Mouse (Mus musculus): ENCODE results near the gene Zfpl1. TPM values are rescaled to one million over a fixed set of nuclear protein-coding genes. Genes with fewer than 3 reads are reported as not detected.
"Not testable (repeated sequence)": the region's sequence is repeated elsewhere in the genome, so short reads cannot be mapped to it uniquely, and the experiment has no call there.

Zfpl1 gene
- polyA plus RNA-seq (2015; fragmentation: Nextera tagmentation; extraction: Ambion mirVana): 74.0 and 78.4 TPM in 2 replicates

DNA sequence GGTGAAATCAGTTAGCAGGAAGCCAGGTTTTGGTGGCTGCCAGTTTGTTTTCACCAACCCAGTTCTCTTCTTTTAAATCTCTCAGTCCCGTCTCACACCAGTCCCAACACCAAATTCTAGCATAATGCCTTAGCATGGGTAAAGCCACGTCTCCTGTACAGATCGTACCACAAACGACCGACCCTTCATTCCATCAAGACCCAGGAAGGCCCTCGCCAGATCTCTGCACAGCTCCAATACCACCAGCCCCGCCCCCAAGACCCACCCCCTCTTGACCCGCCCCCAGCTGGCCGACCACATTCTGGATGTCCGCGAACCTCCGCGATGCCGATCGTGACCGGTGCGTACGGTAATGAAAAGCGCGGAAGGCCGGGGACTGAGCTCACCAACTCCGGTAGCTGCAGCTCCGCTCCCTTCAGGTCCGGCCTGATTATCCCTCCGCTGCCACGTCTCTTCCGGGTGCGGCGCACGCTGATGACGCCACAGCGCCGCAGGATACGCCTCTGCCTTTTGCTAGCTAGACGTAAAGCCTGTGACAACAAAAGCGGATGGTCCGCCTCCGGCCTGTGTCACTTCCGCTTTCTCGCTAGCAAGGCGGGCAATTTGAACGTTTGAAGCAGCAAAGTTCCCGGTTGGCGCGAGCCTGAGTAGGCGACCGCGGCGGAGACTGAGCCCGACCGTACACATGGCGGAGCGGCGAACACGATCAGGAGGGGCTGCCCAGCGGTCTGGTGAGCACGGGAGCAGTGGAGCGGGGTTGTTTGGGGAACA lies at the start of gene Zfpl1, which contains the start of gene Cdca5:
TSS of gene Zfpl1 (minus strand) at position 479 of the 771 bp plus-strand sequence.
TSS of gene Cdca5 (plus strand) at position 506 of the 771 bp plus-strand sequence.
- Histone ChIP-seq H3K4me2 (peak within 1 kb of the TSS; percentile 83), H3K27ac (peak within 1 kb of the TSS; percentile 58), H3K4me3 (peak within 1 kb of the TSS; percentile 62), H3K9me3 (no peaks in the 10 kb centered on the region), H3K4me1 (peaks cover 22% of the 10 kb centered on the region), H3K36me3 (peaks cover 63% of the 10 kb centered on the region), H3K9ac (peak within 1 kb of the TSS; percentile 64), H3K27me3 (no peaks in the 10 kb centered on the region)
- WGBS: under 1% methylated on average over 58 of the region's 58 CpGs
- ATAC-seq (ENCODE audit: borderline replicate concordance, extremely low read depth, low FRiP score, low TSS enrichment): peak; percentile 91

DNA sequence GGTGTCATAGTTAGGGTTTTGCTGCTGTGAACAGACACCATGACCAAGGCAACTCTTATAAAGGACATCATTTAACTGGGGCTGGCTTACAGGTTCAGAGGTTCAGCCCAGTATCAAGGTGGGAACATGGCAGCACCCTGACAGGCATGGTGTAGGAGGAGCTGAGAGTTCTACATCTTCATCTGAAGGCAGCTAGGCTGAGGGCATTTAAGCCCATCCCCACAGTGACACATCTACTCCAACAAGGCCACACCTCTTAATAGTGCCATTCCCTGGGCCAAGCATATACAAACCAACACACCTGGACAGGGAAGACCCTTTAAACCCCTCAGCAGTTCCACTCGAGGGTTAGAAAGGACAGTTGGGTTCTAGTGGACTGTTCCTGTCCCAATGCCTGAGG lies 48.4 kb upstream of the Zfpl1 start:
- not testable (repeated sequence) for H3K9me3 ChIP-seq; H3K4me1 ChIP-seq; H3K27ac ChIP-seq; H3K4me3 ChIP-seq; H3K9ac ChIP-seq; ATAC-seq (ENCODE audit: borderline replicate concordance, extremely low read depth, low FRiP score, low TSS enrichment); H3K27me3 ChIP-seq; H3K4me2 ChIP-seq
- WGBS: 14% methylated on average over 1 of the region's 1 CpGs
- peaks cover 28% of the 10 kb centered on the region for H3K36me3 ChIP-seq

DNA sequence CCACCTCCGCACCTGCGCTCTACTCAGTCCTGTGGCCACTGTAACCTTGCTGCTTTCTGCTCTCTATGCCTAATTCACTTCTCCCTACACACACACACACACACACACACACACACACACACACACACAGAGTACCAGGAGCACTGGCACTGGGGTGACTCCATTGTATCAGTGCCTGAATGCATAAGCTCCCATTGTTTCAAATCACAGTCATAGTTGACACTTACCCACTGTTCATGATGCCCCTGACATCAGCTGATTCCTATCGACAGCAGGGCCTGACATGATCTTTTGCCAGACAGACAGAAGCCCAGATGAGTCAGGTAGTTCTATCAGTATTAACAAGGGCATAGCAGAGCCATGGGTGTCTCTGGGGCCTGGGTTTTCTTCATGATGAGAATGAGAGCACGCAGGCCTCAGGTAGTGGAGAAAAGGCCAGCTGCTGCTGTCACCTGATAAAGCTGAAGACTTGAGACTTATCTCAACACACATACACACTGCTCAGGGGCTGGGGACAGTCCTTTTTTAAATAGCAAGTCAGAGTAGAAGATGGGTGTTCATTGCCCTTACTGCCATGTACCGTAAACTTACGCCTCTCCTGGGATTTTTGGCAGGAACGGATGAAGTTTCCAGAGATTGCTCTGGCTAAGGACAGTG lies 47.5 kb upstream of the Zfpl1 start:
- Histone ChIP-seq H3K4me1 (no peaks in the 10 kb centered on the region; the same call in 1 of the 2 replicates), H3K4me2 (no peak overlapping the region), H3K27me3 (no peaks in the 10 kb centered on the region), H3K27ac (no peak overlapping the region), H3K9ac (no peak overlapping the region), H3K36me3 (peaks cover 25% of the 10 kb centered on the region), H3K4me3 (no peak overlapping the region), H3K9me3 (no peaks in the 10 kb centered on the region)
- ATAC-seq (ENCODE audit: borderline replicate concordance, extremely low read depth, low FRiP score, low TSS enrichment): no peak
- WGBS: 81% methylated on average over 7 of the region's 7 CpGs

DNA sequence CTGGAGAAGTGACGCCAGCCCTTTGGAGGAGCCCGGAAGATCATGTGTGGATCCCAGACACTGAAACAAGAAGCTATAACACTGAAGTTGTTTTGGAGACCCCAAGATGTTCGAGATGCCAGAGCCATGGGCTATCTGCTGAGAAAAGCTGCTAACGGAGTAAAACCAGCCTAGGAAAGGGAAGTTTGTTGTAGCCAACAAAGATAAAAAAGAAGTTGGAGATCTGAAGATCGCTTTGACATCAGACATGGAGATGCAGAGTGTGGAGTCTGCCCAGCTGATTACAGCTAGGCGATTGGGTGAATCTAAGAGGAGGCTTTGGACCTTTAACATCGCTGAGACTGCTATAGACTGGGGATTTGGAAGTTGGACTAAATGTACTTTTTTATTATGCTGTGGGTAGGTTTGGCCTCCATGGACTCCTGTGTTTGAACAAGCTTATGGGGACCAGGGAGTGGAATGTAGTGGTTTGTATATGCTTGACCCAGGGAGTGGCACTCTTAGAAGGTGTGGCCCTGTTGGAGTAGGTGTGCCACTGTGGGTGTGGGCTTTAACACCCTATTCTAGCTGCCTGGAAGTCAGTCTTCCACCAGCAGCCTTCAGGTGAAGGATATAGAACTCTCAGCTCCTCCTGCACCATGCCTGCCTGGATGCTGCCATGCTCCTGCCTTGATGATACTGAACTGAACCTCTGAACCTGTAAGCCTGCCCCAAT lies 45.8 kb upstream of the Zfpl1 start:
- not testable (repeated sequence) for H3K9me3 ChIP-seq; H3K4me3 ChIP-seq; H3K4me1 ChIP-seq; ATAC-seq (ENCODE audit: borderline replicate concordance, extremely low read depth, low FRiP score, low TSS enrichment); H3K27ac ChIP-seq; H3K9ac ChIP-seq; H3K4me2 ChIP-seq; H3K27me3 ChIP-seq
- WGBS: 75% methylated on average over 7 of the region's 7 CpGs
- H3K36me3 ChIP-seq: peaks cover 11% of the 10 kb centered on the region; the same call in 1 of the 2 replicates

DNA sequence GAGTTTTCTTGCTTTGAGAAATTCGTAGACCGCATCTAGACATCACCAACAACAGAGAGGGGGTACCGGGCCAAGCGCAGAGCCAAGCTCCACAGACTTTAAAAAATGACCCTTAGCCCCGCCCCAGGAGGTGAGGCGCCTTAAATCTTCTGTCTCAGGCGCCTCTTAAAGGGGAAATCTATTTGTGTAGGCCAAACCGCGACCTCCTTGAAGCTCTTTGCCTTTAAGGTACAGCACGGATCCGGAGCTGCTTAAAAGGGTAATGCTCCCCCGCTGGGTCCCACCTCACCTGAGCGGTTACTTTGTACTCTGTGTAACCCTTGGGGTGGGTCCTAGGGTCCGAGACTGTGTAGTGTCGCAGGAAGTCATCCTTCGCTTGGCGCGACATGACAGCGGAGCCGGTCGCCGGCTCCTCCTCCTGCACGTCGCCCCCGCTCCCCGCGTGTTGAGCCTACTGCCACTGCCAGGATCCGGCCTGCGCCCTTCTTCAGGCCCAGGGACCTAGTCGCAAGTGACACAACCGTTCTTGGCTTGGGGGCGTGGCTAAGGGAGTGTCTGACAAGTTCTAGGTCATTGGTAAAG lies 43.1 kb upstream of the Zfpl1 start, which contains the start of gene Snx15:
TSS of gene Snx15 (minus strand) at position 545 of the 582 bp plus-strand sequence.
- H3K27ac ChIP-seq: peak within 1 kb of the TSS; percentile 89
- peak; percentile 94 for ATAC-seq (ENCODE audit: borderline replicate concordance, extremely low read depth, low FRiP score, low TSS enrichment)
- peak within 1 kb of the TSS; percentile 59 for H3K4me2 ChIP-seq
- under 1% methylated on average over 32 of the region's 32 CpGs for WGBS
- H3K4me1 ChIP-seq: peaks cover 5% of the 10 kb centered on the region; the same call in 1 of the 2 replicates
- no peaks in the 10 kb centered on the region for H3K36me3 ChIP-seq
- no peaks in the 10 kb centered on the region for H3K27me3 ChIP-seq
- H3K4me3 ChIP-seq: peak within 1 kb of the TSS; percentile 51
- peak within 1 kb of the TSS; percentile 65 for H3K9ac ChIP-seq
- no peaks in the 10 kb centered on the region for H3K9me3 ChIP-seq

DNA sequence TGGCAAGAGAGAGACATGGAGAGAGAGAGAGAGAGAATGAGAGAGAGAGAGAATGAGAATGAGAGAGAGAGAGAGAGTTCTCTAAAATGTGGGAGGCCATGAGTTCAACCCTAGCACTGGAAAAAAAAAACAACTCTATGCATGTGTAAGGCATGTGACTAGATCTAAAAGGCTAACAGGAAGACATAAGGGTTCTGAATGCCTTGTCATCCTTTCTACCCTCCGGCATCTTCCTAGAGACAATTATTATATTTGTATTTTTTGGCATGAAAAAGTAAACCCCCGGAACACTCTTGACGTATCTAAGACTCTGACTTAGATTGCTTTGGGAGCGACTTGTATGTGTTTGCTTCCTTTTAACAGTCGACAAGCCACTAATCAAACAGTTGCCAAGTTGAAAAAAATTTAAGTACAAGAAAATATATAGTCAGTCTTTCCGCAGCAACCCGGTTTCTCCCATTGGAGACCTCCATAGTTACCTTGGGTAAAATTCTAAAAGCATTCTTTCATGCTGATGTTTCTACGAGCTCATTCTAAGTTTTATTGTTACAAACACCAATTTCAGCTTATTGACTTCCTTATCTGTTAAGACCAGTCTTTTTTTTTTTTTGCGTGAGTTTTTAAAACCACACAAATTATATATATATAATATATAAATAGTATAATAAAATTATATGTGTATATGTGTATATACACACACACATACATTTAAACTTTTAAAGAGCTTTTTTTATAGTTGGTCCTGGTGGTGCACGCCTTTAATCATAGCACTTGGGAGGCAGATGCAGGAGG lies 42.2 kb upstream of the Zfpl1 start:
- WGBS: 66% methylated on average over 10 of the region's 10 CpGs
- no peaks in the 10 kb centered on the region for H3K36me3 ChIP-seq
- H3K4me3 ChIP-seq: peak overlapping the region; percentile 51
- no peaks in the 10 kb centered on the region for H3K9me3 ChIP-seq
- peak overlapping the region; percentile 89; the same call in 1 of the 2 replicates for H3K27ac ChIP-seq
- ATAC-seq (ENCODE audit: borderline replicate concordance, extremely low read depth, low FRiP score, low TSS enrichment): no peak
- H3K4me2 ChIP-seq: peak overlapping the region; percentile 59
- no peaks in the 10 kb centered on the region for H3K27me3 ChIP-seq
- H3K4me1 ChIP-seq: peaks cover 5% of the 10 kb centered on the region; the same call in 1 of the 2 replicates
- H3K9ac ChIP-seq: peak overlapping the region; percentile 65; the same call in 1 of the 2 replicates

DNA sequence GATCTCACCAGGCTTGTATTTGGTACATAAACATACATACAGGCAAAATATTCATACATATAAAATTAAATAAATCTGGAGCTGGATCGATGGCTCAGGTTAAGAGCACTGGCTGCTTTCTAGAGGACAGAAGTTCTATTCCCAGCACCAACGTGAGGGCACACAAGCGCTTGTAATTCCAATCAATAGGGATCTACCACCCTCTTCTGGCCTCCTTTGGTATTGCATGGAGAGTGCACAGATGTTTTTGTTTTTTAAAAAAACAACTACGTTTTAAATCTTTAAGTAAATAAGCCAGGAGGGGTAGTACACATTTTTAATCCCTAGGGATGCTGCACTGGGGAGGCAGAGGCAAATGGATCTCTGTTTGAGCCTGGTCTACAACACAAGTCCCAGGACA lies 41.5 kb upstream of the Zfpl1 start:
- no peak overlapping the region for H3K4me3 ChIP-seq
- no peaks in the 10 kb centered on the region for H3K27me3 ChIP-seq
- H3K27ac ChIP-seq: no peak overlapping the region
- no peaks in the 10 kb centered on the region for H3K9me3 ChIP-seq
- no peaks in the 10 kb centered on the region for H3K36me3 ChIP-seq
- H3K4me2 ChIP-seq: no peak overlapping the region
- WGBS: 25% methylated on average over 4 of the region's 4 CpGs
- no peak for ATAC-seq (ENCODE audit: borderline replicate concordance, extremely low read depth, low FRiP score, low TSS enrichment)
- no peak overlapping the region for H3K9ac ChIP-seq
- H3K4me1 ChIP-seq: peaks cover 5% of the 10 kb centered on the region; the same call in 1 of the 2 replicates

DNA sequence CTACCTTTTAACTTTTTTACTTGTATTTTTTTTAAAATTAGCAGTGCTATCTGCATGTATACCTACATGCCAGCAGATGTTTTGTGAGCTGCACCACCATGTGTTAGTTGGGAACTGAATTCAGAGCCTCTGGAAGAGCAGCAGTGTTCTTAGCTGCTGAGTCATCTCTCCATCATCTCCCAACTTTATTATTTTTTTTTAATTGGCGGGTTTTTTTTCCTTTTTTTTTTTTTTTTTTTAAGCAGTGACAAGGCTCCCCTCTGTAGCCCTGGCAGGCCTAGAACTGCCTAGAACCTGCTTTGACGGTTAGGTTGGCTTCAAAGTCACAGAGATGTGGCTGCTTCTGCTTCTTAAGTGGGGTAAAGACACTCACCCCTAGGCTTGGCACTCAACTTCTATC lies 40.1 kb upstream of the Zfpl1 start:
- Histone ChIP-seq H3K36me3 (no peaks in the 10 kb centered on the region), H3K27ac (no peak overlapping the region), H3K27me3 (no peaks in the 10 kb centered on the region), H3K9ac (no peak overlapping the region), H3K4me3 (no peak overlapping the region), H3K9me3 (no peaks in the 10 kb centered on the region), H3K4me2 (no peak overlapping the region), H3K4me1 (peaks cover 5% of the 10 kb centered on the region; the same call in 1 of the 2 replicates)
- ATAC-seq (ENCODE audit: borderline replicate concordance, extremely low read depth, low FRiP score, low TSS enrichment): no peak
- WGBS: 64% methylated on average over 2 of the region's 2 CpGs

DNA sequence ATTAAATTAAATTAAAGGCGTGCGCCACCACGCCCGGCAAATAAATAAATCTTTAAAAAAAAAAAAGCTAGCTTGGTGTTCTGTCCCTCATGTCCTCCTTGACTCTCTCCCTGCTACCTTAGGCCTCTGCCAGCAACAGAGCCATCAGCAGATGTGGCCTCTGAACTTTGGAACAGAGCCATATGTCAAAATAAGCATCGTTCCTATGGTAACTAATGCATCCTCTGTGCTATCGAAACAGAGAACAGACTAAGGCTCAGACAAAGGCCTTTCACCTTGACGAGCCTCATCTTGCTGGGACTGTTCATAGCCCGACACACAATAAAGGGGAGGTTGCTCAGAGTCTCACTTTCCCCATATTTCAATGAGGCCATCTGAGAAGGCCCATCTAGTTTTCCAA lies 38.6 kb upstream of the Zfpl1 start:
- Histone ChIP-seq H3K9ac (no peak overlapping the region), H3K27ac (no peak overlapping the region), H3K27me3 (no peaks in the 10 kb centered on the region), H3K4me3 (no peak overlapping the region), H3K36me3 (no peaks in the 10 kb centered on the region), H3K4me1 (peaks cover 13% of the 10 kb centered on the region), H3K4me2 (no peak overlapping the region), H3K9me3 (no peaks in the 10 kb centered on the region)
- no peak for ATAC-seq (ENCODE audit: borderline replicate concordance, extremely low read depth, low FRiP score, low TSS enrichment)
- WGBS: 71% methylated on average over 8 of the region's 8 CpGs

DNA sequence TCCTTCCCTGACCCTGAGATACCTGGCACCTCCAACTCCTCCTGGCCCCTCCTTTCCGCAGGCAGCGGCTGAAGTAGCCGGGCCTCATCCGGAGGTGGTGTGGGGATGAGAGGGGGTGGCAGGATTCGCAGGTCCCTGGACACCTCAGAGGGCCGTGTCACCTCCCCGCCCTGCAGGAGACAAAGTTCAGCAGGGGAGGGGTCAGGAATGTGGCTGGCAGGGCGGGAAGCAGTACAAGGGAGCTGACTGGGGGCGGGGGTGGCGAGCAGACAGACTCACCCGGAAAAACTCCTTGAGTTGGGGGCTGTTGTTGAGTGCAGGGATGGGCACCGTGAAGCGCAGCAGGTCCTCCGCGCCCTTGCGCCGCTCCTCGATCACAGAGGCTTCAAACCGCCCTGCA lies 37.0 kb upstream of the Zfpl1 start:
- ATAC-seq (ENCODE audit: borderline replicate concordance, extremely low read depth, low FRiP score, low TSS enrichment): no peak
- Histone ChIP-seq H3K4me3 (no peak overlapping the region), H3K9ac (no peak overlapping the region), H3K27me3 (no peaks in the 10 kb centered on the region), H3K4me2 (no peak overlapping the region), H3K27ac (no peak overlapping the region), H3K9me3 (no peaks in the 10 kb centered on the region), H3K36me3 (no peaks in the 10 kb centered on the region), H3K4me1 (peaks cover 16% of the 10 kb centered on the region)
- WGBS: 28% methylated on average over 19 of the region's 19 CpGs

Data from lung, embryonic 15.5 days (tissue).